Mouse (Mus musculus) heart, adult 11 months (tissue): Measurements from ENCODE around the gene Slc30a9.

Experiments used
- DNase-seq: peaks from one replicate; pipeline ENCODE4 v3.0.0; 2022

Slc30a9 gene

DNA sequence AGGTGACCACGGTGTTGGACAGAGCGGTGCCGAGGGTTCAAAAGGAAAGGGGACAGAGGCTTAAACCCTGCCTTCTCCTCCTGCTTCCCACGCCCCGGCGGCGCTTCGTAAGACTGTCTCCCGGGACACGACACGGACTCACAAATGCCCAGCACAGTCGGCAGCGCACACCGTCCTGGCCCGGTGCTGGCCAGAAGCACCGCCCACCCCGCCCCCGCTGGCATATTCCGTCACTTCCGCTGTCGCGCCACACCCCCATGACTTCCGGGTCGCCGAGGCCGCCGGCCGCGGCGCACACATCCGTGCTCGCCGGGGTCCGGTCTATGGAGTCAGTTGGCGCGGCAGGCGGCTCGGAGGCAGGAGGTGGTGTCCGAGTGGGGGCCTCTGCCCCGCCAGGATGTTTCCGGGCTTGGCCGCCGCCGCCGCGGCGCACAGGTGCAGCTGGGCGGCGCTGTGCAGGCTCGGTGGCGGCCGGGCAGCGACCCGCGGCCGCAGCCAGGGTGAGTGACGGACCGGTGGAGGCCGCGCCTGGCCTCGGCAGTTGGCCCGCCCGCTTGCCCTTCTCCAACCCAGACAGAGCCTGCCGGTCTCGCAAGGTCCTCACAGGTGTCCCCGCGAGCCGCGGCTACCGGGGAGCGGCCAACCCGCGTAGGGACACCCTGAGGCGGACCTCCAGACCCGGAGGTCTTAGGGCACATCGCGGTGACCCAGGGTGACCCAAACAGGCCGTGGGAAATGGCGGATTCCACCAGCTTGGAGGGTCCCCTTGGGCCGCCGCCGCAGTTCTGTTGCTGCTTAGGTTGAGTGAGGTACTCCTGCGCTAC lies at the start of gene Slc30a9:
Slc30a9 (plus strand) TSS at position 258 of the 824 bp plus-strand sequence.
- DNase-seq = peak; percentile 99

DNA sequence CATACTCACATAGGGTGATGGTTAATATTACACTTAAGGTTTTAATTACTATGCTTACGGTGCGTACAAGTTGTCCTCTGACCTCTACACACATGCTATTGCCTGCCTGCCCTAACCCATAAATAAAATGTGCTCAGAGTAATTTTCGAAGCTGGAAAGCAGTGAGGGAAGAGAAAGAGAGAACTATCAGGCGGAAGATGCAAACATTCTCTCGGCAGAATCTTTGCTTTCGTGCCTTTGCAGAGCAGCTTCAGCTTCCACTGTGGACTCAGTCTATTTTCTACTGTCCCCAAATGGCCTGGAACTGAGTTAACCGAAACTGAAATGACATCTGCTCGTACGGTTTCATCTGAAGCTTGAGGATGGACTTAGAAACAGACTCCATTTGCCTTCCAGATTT lies 48.3 kb upstream of the Slc30a9 start:
- peak; percentile 61 for DNase-seq

DNA sequence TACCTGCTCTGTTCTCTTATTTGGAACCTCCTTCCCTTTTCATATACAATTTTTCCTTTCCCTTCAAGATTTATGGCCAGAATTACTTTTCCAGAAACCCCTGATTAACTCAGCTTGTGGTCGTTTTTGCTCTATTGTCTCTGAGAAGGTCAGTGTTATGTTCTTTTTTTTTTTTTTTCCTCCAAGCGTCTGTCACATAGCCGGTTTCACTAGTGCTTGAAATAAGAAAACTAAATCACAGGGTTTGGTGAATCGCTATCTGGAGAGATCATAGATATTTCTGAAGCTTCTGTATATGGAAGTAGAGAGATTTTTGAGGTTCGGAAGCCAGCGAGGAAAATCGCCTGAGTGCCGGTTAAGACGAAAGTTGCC lies 46.6 kb upstream of the Slc30a9 start:
- no peak for DNase-seq

DNA sequence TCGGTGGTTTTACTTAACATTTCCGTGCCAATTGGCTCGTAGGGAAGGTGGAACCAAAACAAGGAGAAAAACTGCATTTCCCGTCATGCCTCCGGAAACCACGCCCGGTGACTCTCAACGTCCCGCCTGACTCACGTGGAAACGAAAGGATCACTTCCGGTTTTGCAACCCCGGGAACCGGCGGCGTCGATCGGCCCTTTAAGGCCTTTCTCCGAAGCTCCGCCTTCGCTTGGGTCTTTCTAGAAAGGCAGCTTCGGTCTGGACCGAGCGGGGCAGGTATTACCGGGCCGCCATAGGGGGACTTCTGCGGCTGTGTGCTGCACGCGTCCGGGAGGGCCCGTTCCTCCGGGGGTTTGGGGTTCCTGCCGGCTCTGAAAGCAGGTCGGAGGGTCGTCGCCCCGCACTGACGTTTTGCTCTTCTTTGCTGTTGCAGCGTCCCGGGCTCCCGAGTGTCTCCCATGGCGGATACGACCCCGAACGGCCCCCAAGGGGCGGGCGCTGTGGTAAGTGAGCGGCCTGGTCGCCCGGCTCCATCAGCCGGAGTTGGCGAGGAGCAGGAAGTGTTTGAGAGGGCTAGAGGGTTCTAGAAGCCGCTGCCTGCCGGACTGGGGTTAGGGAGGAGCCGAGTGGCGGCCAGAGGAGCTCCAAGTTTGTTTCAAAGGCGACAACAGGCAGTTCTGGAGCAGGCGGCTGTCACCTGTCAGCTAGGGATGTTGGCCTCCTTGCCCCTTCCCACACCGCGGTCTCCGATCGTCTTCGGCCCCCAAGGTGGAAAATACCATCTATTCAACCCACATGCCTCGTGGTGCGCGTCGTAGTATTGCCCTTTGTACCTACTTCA lies 46.0 kb upstream of the Slc30a9 start, which contains the start of gene Tmem33:
Tmem33 (plus strand) TSS at position 35 of the 841 bp plus-strand sequence.
- DNase-seq = peak; percentile 99

DNA sequence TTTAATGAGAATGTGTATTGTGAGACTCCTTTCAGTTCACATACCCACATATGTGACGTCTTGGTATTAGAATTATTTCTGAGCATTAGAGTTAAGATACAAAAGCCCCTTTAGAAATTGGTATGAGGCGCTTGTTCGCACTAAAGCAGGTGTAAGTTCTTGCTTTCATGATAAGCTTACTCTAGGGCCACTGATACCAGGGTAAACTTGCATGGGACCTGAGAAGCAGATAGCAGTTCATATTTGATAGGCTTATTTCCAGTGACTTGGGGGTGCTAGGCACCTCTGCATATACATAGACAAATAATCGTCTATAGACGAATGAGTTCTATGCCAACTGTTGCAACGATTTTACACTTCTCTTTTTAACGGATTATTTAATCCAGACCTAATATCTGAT lies 43.8 kb upstream of the Slc30a9 start:
- peak; percentile 42 for DNase-seq

DNA sequence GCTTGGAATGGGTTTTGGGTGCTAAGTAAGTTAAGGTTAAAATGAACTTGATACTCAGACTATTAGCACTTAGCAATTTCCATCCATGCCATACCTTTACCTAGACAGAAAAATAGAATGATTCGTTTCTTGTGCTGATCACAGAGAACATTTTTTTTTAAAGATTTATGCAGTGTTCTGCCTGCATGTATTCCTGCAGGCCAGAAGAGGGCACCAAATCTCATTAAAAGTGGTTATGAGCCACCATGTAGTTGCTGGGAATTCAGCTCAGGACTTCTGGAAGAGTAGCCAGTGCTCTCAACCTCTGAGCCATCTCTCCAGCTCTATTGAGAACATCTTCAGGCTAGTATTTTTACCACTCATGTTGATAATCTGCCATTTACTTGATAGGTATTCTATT lies 40.6 kb upstream of the Slc30a9 start:
- DNase-seq = peak; percentile 21

DNA sequence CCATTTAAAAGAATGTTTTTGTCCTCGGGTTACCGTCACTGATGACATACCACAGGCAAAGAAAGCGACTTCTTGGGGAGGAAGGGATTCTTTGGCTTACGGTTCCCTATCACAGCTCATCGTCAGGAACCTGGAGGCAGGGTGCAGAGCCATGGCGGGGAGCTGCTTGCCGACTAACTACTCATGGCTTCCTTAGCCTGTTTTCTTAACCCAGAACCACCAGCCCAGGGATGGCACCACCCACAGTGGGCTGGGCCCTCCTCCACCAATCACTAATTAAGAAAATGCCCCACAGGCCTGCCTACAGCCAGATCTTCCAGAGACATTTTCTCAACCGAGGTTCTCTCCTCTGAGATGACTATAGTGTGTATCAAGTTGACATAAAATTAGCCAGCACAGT lies 37.4 kb upstream of the Slc30a9 start:
- peak; percentile 74 for DNase-seq

DNA sequence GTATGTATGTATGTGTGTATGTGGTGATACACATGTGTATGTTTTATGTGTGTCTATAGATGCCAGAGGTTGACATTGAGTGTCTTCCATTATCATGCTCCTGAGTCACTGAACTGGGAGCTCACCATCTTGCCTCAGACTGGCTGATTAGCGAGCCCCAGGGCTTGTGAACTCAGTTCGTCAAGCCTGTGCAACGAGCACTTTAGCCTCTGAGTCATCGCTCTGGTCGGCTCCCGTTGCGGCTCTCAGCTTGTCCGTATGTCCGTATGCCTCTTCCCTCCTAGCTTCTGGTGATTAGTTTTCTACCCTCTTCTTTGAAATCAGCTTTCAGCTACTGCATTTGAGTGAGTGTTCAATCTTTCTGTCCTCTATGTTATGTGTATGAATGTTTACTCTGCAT lies 27.3 kb upstream of the Slc30a9 start:
- DNase-seq = peak; percentile 66

DNA sequence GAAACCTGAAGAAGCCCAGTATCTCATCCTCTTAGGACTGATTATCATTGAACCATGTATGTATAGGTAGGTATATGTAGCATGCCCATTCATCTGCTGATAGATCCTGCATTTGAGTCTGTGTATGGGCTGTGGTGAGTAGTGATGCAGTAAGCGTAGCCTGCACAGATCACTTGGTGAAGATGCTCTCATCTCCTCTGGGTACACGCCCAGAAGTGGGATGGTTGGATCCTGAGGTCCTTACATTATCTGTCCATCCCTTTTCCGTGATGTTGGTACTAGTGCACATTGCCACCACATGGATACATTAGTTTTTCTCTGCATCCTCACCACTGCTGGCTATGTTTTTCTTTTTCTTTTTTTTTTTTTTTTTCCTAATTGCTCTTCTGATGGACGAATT lies 26.9 kb upstream of the Slc30a9 start:
- peak; percentile 55 for DNase-seq

DNA sequence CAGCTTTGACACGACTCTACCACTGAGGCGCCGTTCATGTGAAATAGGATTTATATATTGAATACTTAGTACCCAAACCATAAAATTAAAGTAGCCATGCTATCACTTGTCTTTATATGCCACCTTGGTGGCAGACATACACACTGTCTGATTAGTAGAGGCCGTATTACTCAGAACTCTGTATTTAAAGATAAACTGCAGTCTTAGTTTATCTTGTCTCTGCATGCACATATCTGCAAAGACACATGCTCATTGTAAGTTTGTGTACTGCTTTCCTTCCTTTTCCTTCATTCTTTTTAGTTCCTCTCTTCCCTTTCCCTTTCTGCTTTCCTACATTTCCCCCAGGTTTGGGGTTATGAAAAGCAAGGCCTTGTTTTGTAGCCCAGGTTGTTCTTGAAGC lies 26.4 kb upstream of the Slc30a9 start:
- DNase-seq = peak; percentile 31

DNA sequence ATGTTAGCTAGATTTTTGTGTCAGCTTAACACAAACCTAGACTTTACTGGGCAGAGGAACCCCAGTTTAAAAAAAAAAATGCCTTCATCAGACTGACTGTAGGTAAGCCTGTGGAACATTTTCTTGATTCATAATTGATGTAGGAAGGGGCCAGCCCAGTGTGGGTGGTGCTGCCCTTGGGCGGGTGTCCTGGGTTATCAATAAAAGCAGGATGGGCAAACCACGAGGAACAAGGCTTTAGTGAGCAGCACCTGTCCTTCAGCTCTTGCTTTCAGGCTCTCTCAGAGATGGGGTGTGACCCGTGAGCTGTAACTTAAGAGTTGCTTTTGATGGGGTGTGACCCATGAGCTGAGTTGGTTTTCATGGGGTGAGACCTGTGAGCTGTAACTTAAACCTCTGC lies 11.7 kb upstream of the Slc30a9 start:
- DNase-seq = peak; percentile 13

DNA sequence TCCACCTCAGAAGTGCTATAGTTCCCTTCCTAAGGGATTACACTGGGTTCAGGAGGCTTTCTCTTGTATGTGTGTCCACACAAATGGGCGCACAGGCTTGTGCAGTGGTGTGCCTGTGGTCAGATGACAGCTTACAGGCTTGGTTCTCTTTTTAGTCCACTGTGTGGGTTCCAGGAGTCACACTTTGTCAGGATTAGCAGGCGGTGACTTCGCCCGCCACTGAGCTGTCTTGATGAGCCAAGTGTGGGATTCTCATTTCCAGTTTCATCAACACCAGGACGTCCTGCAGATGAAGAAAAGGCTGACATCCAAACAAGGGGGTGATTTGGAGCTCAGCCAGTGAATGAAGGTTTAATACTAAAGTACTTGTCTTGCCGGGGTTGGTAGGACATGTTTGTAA lies 11.1 kb upstream of the Slc30a9 start:
- peak; percentile 64 for DNase-seq

DNA sequence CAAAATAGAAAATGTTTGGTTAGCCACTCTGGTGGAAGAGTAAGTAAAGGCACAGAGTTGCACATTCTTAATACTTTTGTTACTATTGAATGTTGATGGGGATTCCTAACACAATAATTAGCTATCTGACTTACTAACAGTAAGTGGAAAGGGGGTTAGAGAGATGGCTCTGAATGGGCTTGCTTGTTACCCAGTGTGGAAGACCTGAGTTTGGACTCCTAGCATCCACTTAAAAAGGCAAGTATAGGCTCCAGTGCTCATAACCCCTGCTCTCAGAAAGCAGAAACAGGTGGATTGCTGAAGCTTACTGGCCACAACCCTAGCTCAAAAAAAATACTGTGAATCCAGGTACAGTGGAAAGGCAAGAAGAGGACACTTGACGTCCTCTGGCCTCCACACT lies 10.6 kb upstream of the Slc30a9 start:
- peak; percentile 57 for DNase-seq

DNA sequence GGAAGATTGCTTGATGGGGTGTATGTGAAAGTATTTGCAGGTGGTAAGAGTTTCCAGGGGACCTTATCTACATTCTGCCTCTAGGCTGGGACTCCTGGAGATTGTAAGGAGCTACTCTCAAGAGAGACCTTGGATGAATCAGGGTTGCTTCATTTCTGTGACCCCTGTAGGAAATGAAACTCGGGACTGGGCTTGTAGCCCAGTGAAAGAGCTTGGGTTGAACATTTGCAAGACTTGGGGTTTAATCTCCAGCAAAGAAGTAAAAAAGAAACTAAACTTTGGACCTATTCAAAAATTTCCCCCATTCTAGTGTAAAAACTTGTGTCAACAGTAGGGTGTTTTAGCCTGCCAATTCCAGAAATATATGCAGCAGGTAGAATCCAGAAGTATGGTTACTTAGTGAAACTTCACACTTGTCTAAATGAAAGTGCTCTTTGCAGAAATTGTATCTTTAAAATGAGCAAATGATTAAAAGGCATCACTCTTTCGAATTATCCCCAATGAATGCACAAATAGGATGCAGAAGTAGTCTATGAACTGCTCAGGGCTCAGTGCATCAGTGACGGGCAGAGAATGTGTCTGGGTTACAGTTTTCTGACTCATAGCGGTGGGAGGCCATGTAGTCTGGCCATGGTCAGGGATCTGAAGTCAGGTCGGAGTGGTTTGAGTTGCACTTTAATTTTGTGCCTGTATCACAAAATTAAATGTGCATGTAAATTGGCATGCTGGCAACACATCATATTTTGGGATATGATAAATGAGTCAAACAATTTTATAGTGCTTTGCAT lies 9.5 kb upstream of the Slc30a9 start:
- peak; percentile 74 for DNase-seq

DNA sequence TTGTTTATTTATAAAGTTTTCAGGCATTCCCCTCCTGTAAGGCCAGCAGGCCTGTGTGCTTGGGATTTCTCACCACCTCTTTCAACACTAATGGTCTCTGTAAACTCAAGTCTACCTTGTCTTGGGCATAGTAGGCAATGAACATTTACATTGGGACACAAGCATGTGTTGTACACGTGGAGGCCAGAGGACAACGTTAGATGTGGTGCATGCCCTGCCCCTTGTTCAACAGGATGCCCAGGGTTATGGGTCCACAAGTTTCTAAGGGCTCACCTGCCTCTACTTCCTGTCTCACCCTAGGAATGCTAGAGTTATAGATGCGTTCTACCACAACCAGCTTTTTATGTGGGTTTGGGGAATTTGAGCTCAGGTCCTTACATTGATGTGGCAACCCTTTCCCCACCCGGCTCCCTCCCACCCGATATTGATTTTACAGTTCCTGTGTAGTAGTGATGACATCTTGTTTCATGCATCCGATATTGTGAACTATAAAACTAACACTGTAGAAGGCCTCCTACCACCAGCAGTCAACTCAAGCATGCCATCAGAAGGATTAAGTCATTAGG lies 6.8 kb upstream of the Slc30a9 start:
- DNase-seq = peak; percentile 74

DNA sequence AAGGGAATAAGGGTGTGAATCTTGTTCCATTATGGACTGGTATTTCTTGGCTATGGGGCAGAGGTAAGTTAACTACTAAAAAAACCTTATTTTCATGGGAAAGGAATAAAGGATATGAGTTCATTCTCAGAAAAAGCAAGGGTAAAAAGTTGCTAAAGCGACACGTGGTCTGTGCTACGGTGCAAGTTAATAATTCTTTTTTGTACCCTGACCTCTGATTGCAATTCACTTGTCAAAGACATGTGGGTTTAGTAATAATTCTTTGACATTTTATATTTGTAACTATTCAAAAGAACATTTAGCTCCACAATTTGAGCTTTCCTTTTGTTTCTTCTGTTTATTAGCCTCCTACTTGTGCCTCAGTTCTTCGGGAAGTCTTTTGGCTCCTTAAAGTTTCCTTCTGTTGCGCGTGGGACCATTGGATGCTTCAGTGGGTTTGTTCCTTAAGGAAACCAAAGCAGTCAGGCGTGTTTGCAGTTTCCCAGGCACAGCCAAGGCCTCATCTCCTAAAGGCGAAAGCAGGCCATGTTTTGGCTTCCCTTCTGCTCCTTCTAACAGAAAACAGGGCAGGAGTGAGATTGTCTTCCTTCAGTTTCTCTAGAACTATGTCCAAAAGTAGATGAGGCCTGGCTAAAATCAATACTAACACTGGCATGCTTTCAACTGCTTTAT lies 5.7 kb upstream of the Slc30a9 start:
- no peak for DNase-seq

DNA sequence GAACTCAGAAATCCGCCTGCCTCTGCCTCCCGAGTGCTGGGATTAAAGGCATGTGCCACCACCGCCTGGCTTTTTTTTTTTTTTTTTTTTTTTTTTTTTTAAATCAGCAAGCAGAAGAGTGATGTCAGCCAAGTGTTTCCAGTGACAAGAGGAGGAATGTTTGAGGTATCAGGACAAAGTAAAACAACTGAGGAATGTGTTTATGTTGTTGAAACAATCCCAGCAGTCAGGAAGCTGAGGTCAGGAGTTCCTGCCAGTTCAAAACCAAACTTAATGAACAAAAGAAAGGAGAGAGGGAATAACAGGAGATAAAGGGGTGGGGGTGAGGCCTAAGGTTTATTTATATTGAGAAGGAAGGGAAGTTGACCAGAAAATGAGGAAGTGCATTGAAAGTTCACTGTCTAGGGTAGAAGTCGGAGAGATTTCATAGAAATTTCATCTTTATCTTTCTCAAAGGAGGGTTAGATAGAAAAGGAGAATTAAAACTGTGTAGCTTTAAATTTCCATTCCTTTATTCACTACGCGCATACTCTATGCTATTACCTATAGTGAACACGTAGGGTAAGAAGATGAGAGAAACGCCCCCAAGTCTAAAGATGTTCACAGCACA lies 4.9 kb upstream of the Slc30a9 start:
- DNase-seq = no peak

DNA sequence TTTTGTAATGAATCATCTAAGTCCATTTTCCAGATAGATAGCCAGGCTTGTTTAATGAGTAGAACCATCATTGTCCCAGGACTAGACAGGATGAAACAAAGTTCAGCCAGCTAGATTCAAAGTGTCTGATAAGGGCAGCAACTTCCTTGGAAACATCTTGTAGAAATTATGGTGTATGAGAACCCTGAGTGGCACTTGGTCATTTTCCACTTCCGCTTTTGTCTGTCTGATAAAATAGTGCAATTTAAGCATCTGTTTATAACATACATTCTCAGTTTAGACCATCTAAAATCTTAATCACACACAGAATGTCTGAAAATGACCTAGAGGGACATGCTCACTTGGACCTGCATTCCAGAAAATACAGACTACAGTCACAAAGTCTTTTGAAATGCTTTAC lies 2.9 kb upstream of the Slc30a9 start:
- DNase-seq = no peak

DNA sequence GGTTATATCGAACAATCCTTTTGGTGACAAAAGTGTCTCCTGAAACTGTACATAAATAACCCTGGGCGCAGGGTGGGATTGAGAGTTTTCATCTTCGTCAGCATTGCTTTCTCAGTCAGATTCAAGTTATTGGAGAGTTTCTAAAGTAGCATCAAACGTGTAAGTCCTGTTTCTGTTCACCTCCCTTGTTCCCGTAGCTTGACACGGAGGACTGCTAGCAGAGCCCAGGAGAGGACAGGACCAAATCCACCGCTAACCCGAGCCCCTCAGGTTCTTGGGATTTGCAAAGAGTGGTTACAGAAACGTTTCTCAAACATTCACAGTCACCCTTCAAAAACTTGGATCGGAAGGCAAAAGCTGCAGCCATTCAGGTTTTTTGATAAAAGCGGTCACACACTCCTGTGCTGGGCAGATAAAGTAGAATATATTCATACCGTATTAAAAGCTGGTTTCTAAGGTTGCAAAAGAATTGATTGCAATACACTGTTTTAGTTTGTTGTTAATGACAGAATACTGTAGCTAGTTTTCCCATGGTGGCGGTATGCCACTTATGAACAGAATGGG lies 986 bp downstream of the Slc30a9 start:
- DNase-seq = no peak

DNA sequence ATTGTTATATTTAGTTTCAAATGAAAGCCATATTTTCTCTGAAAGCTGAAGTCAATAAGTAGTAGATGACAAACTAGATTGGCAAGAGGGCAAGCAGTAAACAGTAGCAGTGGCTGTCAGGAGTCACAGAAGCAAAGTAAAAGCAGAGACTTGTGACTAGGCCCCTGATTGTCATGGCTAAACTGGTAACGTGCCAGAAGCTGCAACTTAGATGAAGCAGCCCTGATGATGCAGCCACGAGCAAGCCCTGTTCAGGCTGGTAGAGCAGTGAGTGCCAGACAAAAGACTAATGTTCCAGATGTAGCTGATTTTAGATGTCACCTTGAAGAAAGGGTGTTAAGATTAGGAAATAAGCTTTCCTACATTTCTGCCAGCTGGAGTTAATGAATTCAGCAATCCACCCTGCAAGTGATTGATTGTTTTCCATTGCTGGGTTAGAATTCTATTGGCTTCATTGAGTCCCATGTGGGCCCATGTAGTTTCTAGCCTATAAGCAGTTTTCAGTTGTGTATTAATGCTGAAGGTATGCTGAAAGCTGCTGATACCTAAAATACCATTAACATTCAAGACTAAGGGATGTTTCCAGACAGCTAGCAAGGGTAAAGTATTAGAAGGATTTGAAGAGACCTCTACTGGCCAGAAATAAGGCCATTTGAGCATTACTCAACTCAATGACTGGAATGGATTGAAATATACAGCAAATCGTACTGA lies 5.2 kb downstream of the Slc30a9 start:
- DNase-seq = no peak

DNA sequence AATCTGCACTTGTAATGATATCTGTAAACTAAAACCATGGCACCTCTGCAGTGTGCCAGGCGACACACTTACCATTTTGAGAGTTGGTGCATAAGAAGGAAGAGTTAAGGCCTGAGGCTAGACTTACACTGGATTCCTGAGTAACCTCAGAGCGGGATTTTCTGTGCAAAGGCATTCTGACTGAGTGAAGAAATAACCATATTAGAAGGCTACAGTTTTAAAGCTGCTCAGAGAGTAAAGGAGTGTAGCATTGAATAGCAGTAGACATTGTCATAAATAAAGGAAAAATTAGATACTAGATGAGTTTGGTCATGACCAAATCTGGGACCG lies 5.7 kb downstream of the Slc30a9 start:
- DNase-seq = no peak
